Mouse (Mus musculus) 3134 (cell line): ENCODE measurements around the gene Xrcc6.
A peak's percentile ranks its signal among the peaks of the same experiment; 100 is the strongest.
"Not testable (repeated sequence)": the region's sequence is repeated elsewhere in the genome, so short reads cannot be mapped to it uniquely, and the experiment has no call there.

ENCODE experiments used
- DNase-seq: peaks from one replicate; pipeline ENCODE4 v3.0.0-alpha.2; 2011; ENCODE audit warnings: low spot score; ENCODE audit not compliant: insufficient read length; ENCODE audit errors: extremely low read depth

The Xrcc6 gene

GRCm38 (mm10) chr15:81964980-81965545 lies 22.6 kb upstream of the Xrcc6 start:
- peak; percentile 60 for DNase-seq

DNA sequence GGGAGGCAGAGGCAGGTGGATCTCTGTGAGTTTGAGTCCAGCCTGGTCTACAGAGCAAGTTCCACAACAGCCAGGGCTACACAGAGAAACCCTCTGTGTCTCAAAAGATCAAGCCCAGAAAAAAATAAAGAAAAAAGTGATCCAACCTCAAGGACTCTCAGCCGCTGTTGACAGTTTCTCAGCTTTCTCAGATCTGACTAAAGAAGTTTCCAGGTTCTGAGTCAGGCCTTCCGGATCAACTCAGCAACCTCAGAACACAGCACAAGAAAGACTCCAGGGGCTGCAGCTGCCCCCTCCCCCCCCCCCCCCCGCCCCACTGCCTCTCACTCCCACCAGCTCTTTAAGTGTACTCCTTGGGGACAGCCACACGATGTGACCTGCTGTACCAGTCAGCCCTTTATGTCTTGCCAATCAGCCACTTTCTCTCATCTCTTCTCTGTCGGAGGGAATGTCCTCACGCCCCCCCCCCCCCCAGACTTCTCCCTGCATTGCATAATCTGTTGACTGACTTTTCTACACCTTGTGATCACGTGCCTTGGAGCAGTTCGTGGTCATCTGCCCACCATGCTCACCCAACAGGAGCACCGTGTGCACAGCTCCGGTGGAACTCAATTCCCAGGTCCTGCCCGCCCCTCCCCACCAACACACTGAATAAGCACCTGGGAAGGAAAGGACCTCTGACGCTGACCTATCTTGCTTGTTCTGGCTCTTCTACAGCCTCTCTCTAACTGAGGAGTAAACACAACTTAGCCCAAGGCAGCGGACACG lies 21.4 kb upstream of the Xrcc6 start:
- DNase-seq = no peak

DNA sequence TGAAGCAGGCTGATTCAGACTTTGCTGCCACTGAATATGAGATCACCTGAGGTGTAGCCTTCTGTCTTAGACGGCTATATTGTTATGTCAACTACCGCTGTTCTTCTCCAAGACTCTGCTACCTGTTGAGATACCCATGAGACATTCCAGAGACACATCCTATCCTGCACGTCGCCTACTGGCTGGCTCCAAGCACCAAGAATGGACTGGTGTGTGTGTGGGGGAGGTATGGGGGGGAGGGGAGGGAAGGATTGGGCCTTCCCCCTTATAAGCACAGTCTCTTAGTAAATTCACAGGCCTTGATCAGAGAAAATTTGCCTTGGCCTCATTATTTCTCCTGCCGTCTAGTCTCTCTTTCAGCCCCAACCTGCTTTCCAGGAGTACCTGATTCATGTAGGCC lies 19.8 kb upstream of the Xrcc6 start:
- no peak for DNase-seq

- DNase-seq = no peak
Measured at GRCm38 (mm10) chr15:81968447-81968846, 19.2 kb upstream of the Xrcc6 start.

GRCm38 (mm10) chr15:81969173-81969572 lies 18.5 kb upstream of the Xrcc6 start:
- no peak for DNase-seq

DNA sequence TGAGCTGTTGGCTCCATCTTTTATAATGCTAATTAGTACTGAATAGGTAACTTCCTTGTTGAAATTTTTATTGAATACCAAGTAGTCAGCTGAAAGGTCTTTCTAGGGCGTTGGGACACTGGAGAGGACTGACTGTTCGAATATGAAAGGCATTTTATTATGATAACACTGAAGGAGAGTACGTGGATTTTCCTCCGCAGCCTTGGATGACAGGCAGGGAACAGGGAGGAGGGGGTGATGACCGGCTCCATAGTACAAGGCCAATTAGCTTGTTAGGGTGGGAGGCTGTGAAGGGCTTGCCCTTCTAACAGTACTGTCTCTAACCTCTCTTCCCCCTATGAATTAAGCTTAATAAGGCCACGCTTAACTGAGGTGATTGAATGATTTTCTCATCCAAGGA lies 18.0 kb upstream of the Xrcc6 start:
- DNase-seq = not testable (repeated sequence)

DNA sequence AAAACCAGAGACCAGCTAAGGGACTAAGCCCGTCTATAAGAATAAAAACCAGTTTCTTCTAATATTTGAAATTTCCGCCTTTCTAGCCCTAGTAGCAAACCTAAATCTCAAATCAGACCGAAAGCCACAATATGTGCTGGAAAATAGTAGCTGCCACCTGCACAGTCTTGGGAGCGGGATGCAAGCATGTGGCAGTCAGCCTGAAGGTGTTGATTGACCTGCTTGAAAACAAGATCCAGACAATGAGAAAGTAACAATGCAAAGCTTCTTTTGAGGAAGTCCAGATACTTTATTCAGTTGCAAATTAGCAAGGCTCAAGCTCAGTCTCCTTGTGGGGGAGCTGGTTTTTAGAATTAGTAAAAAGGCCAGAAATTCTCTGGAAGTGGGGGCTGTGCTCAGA lies 17.1 kb upstream of the Xrcc6 start:
- DNase-seq = not testable (repeated sequence)

DNA sequence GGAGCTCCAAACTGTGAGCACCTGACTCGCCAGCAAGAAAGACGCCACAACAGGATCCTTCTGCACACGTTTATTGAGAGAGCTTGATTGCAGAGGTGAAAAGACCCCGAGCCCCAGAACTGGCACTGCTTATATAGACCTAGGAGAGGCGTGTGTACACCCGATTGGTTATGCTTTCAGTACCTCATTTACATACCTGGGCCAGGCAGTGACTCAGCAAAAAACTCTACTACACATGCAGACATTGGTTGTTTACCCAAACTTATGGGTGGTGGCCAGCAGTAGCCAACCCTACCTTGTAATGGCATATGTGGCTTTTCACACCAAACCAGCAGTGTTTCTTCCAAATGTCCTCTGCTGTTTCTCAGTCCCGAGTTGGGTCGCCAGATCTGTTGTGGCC lies 12.5 kb upstream of the Xrcc6 start:
- not testable (repeated sequence) for DNase-seq

- DNase-seq = no peak
Measured at GRCm38 (mm10) chr15:81980321-81980720, 7.3 kb upstream of the Xrcc6 start, which contains the start of gene 1700029P11Rik. Gene 1700029P11Rik (plus strand): TSS chr15:81980540.

GRCm38 (mm10) chr15:81982173-81982572 lies 5.5 kb upstream of the Xrcc6 start:
- no peak for DNase-seq

- no peak for DNase-seq
Measured at GRCm38 (mm10) chr15:81985267-81986161, 2.1 kb upstream of the Xrcc6 start.

- peak; percentile 53 for DNase-seq
Measured at GRCm38 (mm10) chr15:81989371-81990062, 1.9 kb downstream of the Xrcc6 start.

GRCm38 (mm10) chr15:81990549-81990948 lies 2.9 kb downstream of the Xrcc6 start:
- no peak for DNase-seq

GRCm38 (mm10) chr15:81993992-81994391 lies 6.4 kb downstream of the Xrcc6 start:
- DNase-seq = no peak

DNA sequence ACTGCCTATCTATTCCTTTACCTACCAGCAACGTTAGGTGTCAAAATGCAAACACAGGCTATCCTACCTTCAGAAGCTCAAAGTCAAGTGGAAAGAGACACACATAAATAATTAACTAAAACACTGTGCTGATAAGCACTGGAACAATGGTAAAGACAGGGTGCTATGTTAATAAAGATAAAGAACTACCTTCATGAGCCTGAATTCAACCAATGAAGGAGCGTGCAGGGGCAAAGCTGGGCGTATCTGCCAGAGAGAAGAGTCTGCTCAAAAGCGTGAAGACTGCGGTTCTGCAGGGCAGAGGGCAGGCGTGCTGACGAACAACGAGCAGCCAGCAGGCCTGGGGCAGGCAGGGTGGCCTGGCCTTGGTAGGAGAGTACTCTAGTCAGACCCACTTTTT lies 16.6 kb downstream of the Xrcc6 start:
- no peak for DNase-seq

DNA sequence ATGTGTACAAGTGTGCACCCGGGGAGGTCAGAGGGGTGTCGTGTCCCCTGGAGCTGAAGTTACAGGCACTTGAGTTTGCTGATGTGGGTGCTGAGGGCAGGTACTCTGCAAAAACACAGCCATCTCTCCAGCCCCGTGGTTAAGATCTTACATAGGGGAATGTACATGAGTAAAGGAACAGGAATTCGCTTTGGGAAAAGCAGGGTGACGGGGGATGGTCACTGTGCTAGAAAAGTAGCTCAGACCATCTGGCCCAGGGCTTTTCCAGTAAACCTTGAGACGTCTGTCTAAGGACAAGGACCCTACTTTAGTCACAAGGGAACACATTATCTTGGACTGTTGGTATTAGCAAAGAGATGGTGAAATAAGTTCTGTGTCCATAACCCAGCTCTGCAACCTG lies 24.3 kb downstream of the Xrcc6 start:
- peak; percentile 73 for DNase-seq

DNA sequence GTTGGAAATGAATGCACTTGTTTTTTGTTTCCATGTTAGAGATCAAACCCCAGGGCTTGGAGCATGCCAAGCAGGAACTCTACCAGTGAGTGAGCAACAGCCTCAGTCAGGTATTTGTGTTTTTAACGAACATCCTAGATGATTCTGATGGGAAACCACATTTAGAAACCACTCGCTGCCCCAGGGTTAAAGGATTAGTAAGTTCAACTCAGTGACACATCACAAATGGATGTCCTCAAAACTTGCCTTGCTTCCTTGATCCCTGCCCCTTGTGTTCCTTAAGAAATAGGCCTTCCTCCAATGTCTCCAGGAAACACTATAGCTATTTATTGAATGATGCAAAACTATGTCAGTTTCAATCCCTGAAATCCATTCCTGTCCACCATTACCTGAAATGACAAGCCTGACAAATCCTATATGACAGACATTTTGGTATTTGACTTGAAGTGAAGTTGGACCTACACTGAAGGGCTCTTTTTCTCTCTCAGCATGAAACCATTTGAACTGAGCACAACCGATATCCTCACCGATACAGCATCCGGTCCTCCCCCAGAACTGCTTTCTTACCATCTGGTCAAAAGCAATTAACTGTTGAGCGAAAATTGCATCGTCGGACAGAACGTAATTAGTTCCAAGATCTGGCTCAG lies 27.2 kb downstream of the Xrcc6 start:
- DNase-seq = no peak

- no peak for DNase-seq
Measured at GRCm38 (mm10) chr15:82015392-82016100, 27.9 kb downstream of the Xrcc6 start.

DNA sequence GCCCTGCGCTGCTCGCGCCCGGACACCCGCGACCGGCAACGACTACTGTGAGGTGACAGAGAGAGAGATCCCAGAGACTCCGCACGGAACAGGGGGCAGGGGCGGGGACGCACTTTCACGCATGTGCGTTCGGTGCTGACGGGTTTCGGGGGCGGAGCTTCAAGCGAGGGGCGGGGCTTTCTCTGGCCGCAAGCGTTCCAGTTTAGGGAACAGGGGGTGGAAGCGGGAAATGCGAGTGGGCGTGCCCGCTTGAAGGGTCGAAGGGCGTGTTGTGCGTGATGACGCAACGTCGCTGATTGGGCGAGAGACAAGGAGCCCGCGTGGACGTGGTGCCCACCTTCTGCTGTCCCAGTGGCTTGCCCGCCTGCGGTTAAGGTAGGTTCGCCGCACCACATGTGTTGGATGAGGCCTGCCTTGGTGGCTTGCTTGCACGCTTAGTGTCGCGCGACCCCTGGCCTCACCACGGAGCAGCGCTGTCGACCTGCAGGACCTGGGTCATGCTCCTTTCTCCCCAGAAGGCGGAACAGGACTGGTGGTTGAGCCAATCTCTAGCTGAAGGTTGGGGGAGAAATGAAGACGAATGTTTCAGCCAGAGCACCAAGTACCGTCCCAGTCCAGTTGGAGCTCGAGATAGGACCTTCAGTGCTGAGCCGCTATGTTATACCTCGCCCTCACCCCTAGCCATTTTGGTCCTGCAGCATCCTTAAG lies 28.6 kb downstream of the Xrcc6 start:
- DNase-seq = peak; percentile 99
